Mouse (Mus musculus) G1E (cell line): ENCODE results near the gene Tmem94. TPM values are rescaled to one million over a fixed set of nuclear protein-coding genes. Genes with fewer than 3 reads are reported as not detected.
"Not testable (repeated sequence)": the region's sequence is repeated elsewhere in the genome, so short reads cannot be mapped to it uniquely, and the experiment has no call there.

ENCODE experiments used
- ATAC-seq: 2 replicates; pipeline ENCODE4 v1.8.0; 2016; ENCODE audit warnings: mild to moderate bottlenecking; ENCODE audit not compliant: insufficient number of reproducible peaks, poor library complexity, low FRiP score, severe bottlenecking; ENCODE audit errors: extremely low read depth
- DNase-seq: peaks from one replicate; pipeline ENCODE4 v3.0.0; 2012; ENCODE audit warnings: low spot score
- H3K27me3 ChIP-seq: 2 replicates; pipeline ENCODE4 v1.6.1; 2012; ENCODE audit warnings: mild to moderate bottlenecking, low read length, inconsistent platforms; ENCODE audit not compliant: insufficient read depth
- H3K36me3 ChIP-seq: replicated peaks from 2 replicates; pipeline ENCODE3; 2012; ENCODE audit warnings: mild to moderate bottlenecking, inconsistent platforms
- H3K4me1 ChIP-seq: 2 replicates; pipeline ENCODE4 v1.6.1; 2012; ENCODE audit warnings: low read depth, low read length, inconsistent platforms, mixed read lengths; ENCODE audit not compliant: insufficient read depth
- H3K4me3 ChIP-seq: 2 replicates; pipeline ENCODE4 v1.5.1; 2012; ENCODE audit warnings: low read depth, mild to moderate bottlenecking, inconsistent platforms, low read length, moderate library complexity, mixed read lengths
- H3K9me3 ChIP-seq: replicated peaks from 2 replicates; pipeline ENCODE4 v1.6.1; 2012; ENCODE audit warnings: inconsistent platforms
- CTCF ChIP-seq: IDR thresholded peaks from 2 replicates; pipeline ENCODE4 v1.5.1; 2012; ENCODE audit warnings: low read depth, low read length, inconsistent platforms, mixed read lengths
- GATA1 ChIP-seq: IDR thresholded peaks from 2 replicates; pipeline ENCODE4 v1.6.1; 2012; ENCODE audit warnings: borderline replicate concordance, low read length, inconsistent platforms, mixed read lengths
- GATA2 ChIP-seq: IDR thresholded peaks from 2 replicates; pipeline ENCODE4 v1.6.1; 2012; ENCODE audit warnings: low read depth, low read length, inconsistent platforms, borderline replicate concordance
- POLR2AphosphoS5 ChIP-seq: IDR thresholded peaks from 2 replicates; pipeline ENCODE4 v1.6.1; 2012; ENCODE audit warnings: low read depth, low read length, inconsistent platforms; ENCODE audit not compliant: insufficient replicate concordance
- TAL1 ChIP-seq: conservative IDR thresholded peaks from 2 replicates; pipeline ENCODE4 v1.6.1; 2012; ENCODE audit warnings: low read depth, low read length, inconsistent platforms, mixed read lengths
- polyA plus RNA-seq: library from polyadenylated mRNA; stranded (reverse); fragments of >175 nt; gene quantifications from 2 replicates; pipeline ENCODE4 v1.2.3, GENCODE M21; 2012
- total RNA-seq, 2 experiments: library from RNA; stranded (forward) in 1 of 2; stranded (reverse) in 1 of 2; fragments of 200-1000 nt in 1 of 2; fragments of >200 nt in 1 of 2; fragmentation: Nextera tagmentation in 1 of 2; gene quantifications; 2 replicates each; pipeline ENCODE4 v1.2.3; 2014 to 2017

Gene Tmem94
- total and polyA plus RNA-seq, 3 experiments = 18.1 to 67.9 (median 53.1) TPM

DNA sequence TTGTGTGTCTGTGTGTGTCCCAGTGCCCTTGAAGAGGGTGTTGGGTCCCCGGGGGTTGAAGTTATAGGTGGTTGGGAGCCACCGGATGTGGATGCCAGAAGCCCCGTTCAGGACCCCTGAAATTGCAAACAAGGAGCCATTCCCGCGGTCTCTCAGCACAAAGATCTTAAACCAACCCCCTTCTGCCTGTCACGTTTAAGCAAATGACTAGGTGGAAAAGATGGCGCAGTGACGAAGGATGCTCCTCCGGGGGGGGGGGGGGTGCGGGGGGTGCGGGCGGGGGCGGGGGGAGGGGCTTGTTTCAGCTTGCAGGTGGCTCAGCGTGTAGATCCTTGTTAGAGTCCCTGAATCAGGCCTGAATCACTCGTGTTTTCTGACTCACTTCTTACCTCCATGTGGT is 17.9 kb upstream of the Tmem94 start:
- no peak for TF ChIP-seq TAL1
- no peak for TF ChIP-seq GATA2
- no peak for TF ChIP-seq POLR2AphosphoS5
- TF ChIP-seq GATA1 = no peak
- no peak for TF ChIP-seq CTCF
- no peaks in the 10 kb centered on the region for H3K36me3 ChIP-seq
- no peak for DNase-seq
- H3K9me3 ChIP-seq = no peaks in the 10 kb centered on the region
- H3K27me3 ChIP-seq = peaks cover 48% of the 10 kb centered on the region
- no peak overlapping the region for H3K4me3 ChIP-seq
- no peak for ATAC-seq
- H3K4me1 ChIP-seq = peaks cover 15% of the 10 kb centered on the region

DNA sequence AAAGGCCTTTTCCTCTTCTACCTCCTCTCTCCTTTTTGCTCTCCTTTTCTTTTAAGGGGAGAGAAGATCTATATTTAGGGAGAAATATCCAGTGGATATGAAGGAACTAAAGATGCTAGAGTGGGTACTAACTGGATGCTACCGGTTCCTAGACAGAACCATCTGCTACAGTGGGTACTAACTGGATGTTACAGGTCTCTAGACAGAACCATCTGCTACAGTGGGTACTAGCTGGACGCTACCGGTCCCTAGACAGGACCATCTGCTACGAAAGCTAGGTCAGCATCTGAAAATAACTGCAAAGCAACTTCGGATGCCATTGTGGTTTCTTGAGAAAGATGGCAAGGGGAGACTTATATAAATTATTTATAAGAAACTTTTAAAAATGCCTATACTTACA is 15.4 kb upstream of the Tmem94 start:
- H3K9me3 ChIP-seq = no peaks in the 10 kb centered on the region
- peaks cover 41% of the 10 kb centered on the region for H3K27me3 ChIP-seq
- H3K4me1 ChIP-seq = peaks cover 21% of the 10 kb centered on the region
- H3K36me3 ChIP-seq = no peaks in the 10 kb centered on the region
- no peak for ATAC-seq
- H3K4me3 ChIP-seq = no peak overlapping the region
- TF ChIP-seq TAL1 = no peak
- TF ChIP-seq GATA1 = no peak
- no peak for TF ChIP-seq POLR2AphosphoS5
- TF ChIP-seq GATA2 = no peak
- no peak for TF ChIP-seq CTCF
- DNase-seq = no peak

DNA sequence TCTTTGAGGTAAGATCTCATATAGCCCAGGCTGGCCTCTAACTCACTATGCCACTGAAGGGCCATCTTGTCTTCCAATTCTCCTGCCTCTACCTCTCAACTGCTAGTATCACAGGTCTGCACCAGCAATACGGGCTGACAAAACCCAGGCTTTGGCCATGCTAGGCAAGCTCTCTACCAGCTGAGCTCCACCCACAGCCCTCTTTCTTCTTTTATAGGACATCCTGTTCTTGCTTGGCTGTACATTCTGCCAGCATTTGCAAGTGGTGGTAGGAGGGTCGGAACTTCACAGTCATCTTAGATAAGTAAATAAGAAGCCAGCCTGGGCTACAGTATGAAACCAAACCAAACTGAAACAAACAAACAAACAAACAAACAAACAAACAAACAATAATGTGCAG is 13.5 kb upstream of the Tmem94 start:
- DNase-seq (no peak), ATAC-seq (no peak)
- Histone ChIP-seq H3K4me1 (peaks cover 18% of the 10 kb centered on the region), H3K36me3 (no peaks in the 10 kb centered on the region), H3K9me3 (no peaks in the 10 kb centered on the region), H3K27me3 (peaks cover 29% of the 10 kb centered on the region), H3K4me3 (no peak overlapping the region)
- TF ChIP-seq GATA2 = no peak
- no peak for TF ChIP-seq CTCF
- no peak for TF ChIP-seq GATA1
- no peak for TF ChIP-seq TAL1

DNA sequence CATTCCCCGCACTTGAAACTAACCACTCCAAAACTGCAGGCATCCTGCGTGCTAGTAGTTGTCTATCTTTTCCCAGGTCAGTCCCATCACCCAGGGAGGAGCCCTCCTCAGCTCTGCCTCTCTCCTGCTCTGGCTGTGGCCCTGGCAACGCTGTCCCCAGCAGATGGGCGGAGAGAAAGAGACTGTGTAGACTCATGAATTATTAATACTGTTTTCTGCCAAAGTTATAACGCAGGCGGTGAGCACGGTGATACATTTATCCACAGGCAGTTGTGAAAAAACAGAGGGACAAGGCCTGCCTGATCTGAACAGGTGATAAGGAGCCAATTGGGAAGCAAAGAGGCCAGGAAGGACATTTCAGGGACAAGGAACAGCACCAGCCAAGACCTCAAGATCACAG is 12.6 kb upstream of the Tmem94 start:
- no peak overlapping the region for H3K4me3 ChIP-seq
- H3K27me3 ChIP-seq = peaks cover 26% of the 10 kb centered on the region
- no peak for DNase-seq
- no peak for ATAC-seq
- no peaks in the 10 kb centered on the region for H3K36me3 ChIP-seq
- peaks cover 11% of the 10 kb centered on the region for H3K4me1 ChIP-seq
- no peak for TF ChIP-seq GATA2
- TF ChIP-seq GATA1 = no peak
- TF ChIP-seq POLR2AphosphoS5 = no peak
- TF ChIP-seq CTCF = no peak
- TF ChIP-seq TAL1 = no peak
- no peaks in the 10 kb centered on the region for H3K9me3 ChIP-seq

DNA sequence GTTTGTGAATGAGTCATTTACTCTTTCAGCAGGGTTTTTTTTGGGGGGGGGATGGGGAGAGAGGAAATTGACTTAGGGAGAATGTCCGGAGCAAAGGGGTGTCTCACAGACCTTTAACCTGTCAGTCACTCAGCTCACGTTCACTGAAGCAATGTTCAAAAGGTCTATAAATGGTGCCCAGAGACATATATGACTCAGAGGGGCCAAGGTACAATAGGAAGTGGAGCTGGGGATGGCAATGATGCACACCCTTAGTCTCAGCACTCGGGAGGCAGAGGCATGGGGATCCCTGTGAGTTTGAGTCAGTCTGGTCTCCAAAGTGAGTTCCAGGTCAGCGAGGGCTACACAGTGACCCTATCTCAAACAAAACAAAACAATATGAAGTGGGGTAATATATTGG is 11.7 kb upstream of the Tmem94 start:
- Histone ChIP-seq H3K36me3 (no peaks in the 10 kb centered on the region), H3K27me3 (peaks cover 20% of the 10 kb centered on the region), H3K9me3 (no peaks in the 10 kb centered on the region), H3K4me1 (peaks cover 9% of the 10 kb centered on the region; the same call in 1 of the 2 replicates), H3K4me3 (no peak overlapping the region)
- DNase-seq = no peak
- ATAC-seq = no peak
- TF ChIP-seq CTCF (no peak), GATA2 (no peak)

DNA sequence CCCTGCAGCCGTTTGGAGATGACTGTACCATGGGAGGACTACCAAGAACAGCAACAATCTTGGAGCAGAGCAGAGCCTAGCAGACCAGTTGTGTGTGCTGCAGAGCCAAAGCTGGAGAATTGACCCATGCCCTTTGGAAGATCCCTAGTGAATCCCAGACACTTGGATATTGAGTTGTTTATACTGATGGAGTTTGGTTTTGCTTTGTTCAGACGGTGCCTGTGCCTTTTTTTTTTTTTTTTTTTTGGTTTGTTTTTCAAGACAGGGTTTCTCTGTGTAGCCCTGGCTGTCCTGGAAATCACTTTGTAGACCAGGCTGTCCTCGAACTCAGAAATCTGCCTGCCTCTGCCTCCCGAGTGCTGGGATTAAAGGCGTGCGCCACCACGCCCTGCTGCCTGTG is 3.1 kb upstream of the Tmem94 start:
- H3K36me3 ChIP-seq, H3K27me3 ChIP-seq, H3K9me3 ChIP-seq, H3K4me3 ChIP-seq, DNase-seq, ATAC-seq: not testable (repeated sequence)
- peaks cover 17% of the 10 kb centered on the region for H3K4me1 ChIP-seq

DNA sequence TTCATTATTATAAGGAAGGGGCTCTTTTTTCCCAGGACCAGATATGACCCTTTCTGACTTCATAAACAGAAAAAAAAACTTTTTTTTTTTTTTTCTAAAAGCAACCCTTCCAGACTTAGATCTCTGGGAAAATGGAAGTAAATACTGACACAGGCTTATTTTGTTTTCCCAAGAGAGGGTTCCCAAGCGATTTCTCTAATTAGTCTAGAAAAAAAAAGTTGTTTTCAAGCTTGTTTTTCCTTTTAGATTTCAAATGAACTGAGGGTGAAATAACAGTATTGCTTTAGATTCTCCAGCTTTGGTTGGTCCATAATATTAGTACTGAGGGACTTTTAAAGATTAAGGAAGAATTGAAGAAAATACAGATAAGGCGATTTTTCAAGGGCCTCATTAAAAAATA is 535 bp upstream of the Tmem94 start:
- DNase-seq (no peak), ATAC-seq (no peak)
- Histone ChIP-seq H3K27me3 (no peaks in the 10 kb centered on the region), H3K4me3 (peak overlapping the region; percentile 84; the same call in 1 of the 2 replicates), H3K36me3 (peaks cover 13% of the 10 kb centered on the region), H3K9me3 (no peaks in the 10 kb centered on the region), H3K4me1 (peaks cover 19% of the 10 kb centered on the region)
- TF ChIP-seq CTCF (no peak), GATA1 (no peak), POLR2AphosphoS5 (no peak), TAL1 (no peak), GATA2 (no peak)
